Mouse (Mus musculus): ENCODE results near the gene Cdc27.
"Not testable (repeated sequence)": the region's sequence is repeated elsewhere in the genome, so short reads cannot be mapped to it uniquely, and the experiment has no call there.

The Cdc27 gene

GRCm38 (mm10) chr11:104570515-104570914, 20.1 kb upstream of the Cdc27 start:
- not testable (repeated sequence) for DNase-seq

GRCm38 (mm10) chr11:104568326-104568725, 17.9 kb upstream of the Cdc27 start:
- no peak for DNase-seq

- DNase-seq, result no peak
Observed at GRCm38 (mm10) chr11:104567736-104568135, 17.3 kb upstream of the Cdc27 start.

- no peak for DNase-seq
Observed at GRCm38 (mm10) chr11:104566796-104567195, 16.4 kb upstream of the Cdc27 start.

GRCm38 (mm10) chr11:104566097-104566496, 15.7 kb upstream of the Cdc27 start:
- DNase-seq, result no peak

GRCm38 (mm10) chr11:104565172-104565571, 14.8 kb upstream of the Cdc27 start:
- no peak for DNase-seq

- no peak for DNase-seq
Observed at GRCm38 (mm10) chr11:104563496-104563895, 13.1 kb upstream of the Cdc27 start.

- DNase-seq, result no peak
Observed at GRCm38 (mm10) chr11:104560971-104561370, 10.6 kb upstream of the Cdc27 start.

- DNase-seq, result no peak
Observed at GRCm38 (mm10) chr11:104558651-104559403, 8.4 kb upstream of the Cdc27 start.

- DNase-seq, result no peak
Observed at GRCm38 (mm10) chr11:104558065-104558464, 7.6 kb upstream of the Cdc27 start.

GRCm38 (mm10) chr11:104549438-104550405, 698 bp downstream of the Cdc27 start:
- peak; percentile 83 to 87 for DNase-seq

GRCm38 (mm10) chr11:104547502-104547901, 2.9 kb downstream of the Cdc27 start:
- DNase-seq, result no peak

GRCm38 (mm10) chr11:104544507-104544906, 5.9 kb downstream of the Cdc27 start:
- no peak for DNase-seq

GRCm38 (mm10) chr11:104543337-104543736, 7.1 kb downstream of the Cdc27 start:
- DNase-seq, result not testable (repeated sequence)

GRCm38 (mm10) chr11:104539811-104540210, 10.6 kb downstream of the Cdc27 start:
- no peak for DNase-seq

- DNase-seq, result no peak
Observed at GRCm38 (mm10) chr11:104537945-104538555, 12.4 kb downstream of the Cdc27 start.

GRCm38 (mm10) chr11:104536843-104537242, 13.6 kb downstream of the Cdc27 start:
- no peak for DNase-seq

- no peak for DNase-seq
Observed at GRCm38 (mm10) chr11:104525935-104526334, 24.5 kb downstream of the Cdc27 start.

GRCm38 (mm10) chr11:104512436-104512835, 38.0 kb downstream of the Cdc27 start:
- DNase-seq, result no peak

- peak; percentile 25 to 33 for DNase-seq
Observed at GRCm38 (mm10) chr11:104510606-104511005, 39.8 kb downstream of the Cdc27 start.

- DNase-seq, result no peak
Observed at GRCm38 (mm10) chr11:104508455-104508854, 42.0 kb downstream of the Cdc27 start.

GRCm38 (mm10) chr11:104488292-104488691, 62.1 kb downstream of the Cdc27 start:
- no peak for DNase-seq

- no peak for DNase-seq
Observed at GRCm38 (mm10) chr11:104481971-104482370, 68.4 kb downstream of the Cdc27 start.
